Mouse (Mus musculus) T-helper 17 cell (primary cell): Measurements from ENCODE around the gene Syt1.

Experiments used
- in situ Hi-C, 2 experiments: fragments of 300-600 bp; cut with MboI, MseI; formaldehyde crosslinking; loops; 1 replicate in 1 of 2; 2 replicates in 1 of 2; pipeline ENCODE4 v1.15.1; 2025; ENCODE audit warnings: high pct_unique_total_duplicates in 2 of 2

Gene Syt1

GRCm38 (mm10) chr10:108580786-108581420, 429.9 kb downstream of the Syt1 start:
- in situ Hi-C loops: no loop called here

DNA sequence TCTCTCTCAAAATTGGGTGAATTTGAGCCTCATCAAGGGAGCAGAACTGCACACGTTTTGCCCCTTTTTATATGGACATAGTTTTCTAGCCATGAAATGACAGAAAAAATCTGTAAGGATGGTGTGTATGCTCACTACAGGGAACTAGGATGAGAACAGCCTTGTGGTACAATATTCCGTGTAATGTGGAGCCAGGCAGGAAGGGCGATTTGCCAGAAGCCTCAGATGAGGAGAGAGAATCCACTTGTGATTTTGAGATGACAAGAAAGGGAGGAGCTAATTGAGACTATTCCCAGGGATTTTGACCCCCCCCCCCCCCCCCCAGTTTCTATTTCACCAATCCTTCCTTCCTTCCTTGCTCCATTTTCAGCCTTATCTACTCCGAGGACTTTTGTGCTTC, 431.4 kb downstream of the Syt1 start:
- in situ Hi-C loops: no loop called here

DNA sequence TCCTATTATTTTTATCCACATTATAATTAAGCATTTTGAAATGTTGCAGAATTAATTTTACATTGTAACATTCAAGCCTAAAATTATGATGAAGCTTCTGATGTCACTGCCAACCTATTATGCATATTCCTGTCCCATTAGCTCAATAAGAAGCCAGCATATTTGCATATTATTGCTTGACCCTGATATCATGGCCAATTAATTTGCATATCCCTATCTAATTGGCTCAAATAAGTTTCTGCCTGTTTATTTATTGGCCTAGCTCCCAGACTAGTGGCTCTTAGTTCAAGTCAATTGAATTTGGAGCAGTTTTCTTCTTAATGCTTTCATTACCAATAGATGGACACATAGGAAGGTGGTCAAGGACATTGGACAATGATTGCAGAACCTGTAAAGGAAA, 433.2 kb downstream of the Syt1 start:
- in situ Hi-C loops: no loop called here

DNA sequence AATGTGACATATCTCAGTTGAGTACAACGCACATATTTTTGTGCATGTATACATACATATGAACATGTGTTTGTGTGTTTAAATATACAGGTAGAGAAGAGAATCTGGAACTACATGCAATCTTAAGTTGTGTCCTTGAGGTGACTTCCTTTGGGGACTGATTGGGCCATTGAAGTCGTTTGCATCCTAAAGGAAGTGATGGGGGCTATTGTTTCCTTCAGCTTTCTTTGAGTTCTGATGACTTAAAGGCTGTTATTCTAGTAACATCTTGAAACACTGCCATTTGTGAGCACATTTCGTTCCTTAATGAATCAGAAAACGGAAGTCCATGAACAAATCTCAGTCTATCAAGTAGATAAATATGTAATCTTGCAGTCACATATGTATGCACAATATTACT, 438.0 kb downstream of the Syt1 start:
- in situ Hi-C loops: no loop called here

DNA sequence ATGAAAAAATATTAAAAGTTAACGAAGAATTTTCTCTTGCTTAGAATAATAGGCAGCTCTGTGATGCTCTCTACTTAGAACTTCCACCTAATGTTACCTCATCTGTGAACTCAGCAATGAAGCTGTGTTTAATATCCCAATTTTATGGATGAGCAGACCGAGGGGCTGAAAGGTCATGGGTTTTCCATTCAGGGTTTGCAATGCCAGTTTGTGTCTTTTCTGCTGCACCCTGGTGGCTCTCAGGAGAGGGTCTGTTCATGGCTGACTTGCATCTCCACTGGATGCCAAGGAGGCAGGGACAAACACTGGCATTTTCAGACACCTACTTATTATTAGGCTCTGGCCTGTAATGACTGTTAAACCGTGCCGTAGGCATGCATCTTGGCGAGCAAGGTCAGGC, 439.7 kb downstream of the Syt1 start:
- in situ Hi-C loops: no loop called here

- in situ Hi-C loops: loop anchor here in 1 of 2 experiments (10.0 kb wide), 1 partner anchor 735 kb away; no protein-coding TSS in a partner anchor
These were observed 441.1 kb downstream of the Syt1 start for GRCm38 (mm10) chr10:108569568-108570139.

- in situ Hi-C loops: loop anchor here in 1 of 2 experiments (10.0 kb wide), 1 partner anchor 734 kb away; no protein-coding TSS in a partner anchor
These were observed 441.9 kb downstream of the Syt1 start for GRCm38 (mm10) chr10:108568925-108569324.

GRCm38 (mm10) chr10:108568136-108568535, 442.6 kb downstream of the Syt1 start:
- in situ Hi-C loops: loop anchor here in 1 of 2 experiments (10.0 kb wide), 1 partner anchor 733 kb away; no protein-coding TSS in a partner anchor

GRCm38 (mm10) chr10:108567456-108567855, 443.3 kb downstream of the Syt1 start:
- in situ Hi-C loops: loop anchor here in 1 of 2 experiments (10.0 kb wide), 1 partner anchor 733 kb away; no protein-coding TSS in a partner anchor

DNA sequence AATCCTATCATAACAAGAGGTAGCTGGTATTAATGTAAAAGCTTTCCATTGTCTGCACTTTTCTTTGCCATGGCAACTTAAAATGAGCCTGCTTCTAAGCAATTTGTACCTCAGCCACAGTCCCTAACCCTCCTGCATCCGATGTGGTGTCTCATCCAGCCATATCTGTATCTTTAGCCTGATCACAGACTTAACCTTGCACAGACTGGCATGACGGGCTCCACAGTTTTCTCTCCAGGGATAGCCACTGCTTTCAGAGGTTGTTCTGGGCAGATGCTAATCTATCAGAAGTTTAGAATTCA, 451.2 kb downstream of the Syt1 start:
- in situ Hi-C loops: no loop called here

GRCm38 (mm10) chr10:108558812-108559606, 451.8 kb downstream of the Syt1 start:
- in situ Hi-C loops: no loop called here

DNA sequence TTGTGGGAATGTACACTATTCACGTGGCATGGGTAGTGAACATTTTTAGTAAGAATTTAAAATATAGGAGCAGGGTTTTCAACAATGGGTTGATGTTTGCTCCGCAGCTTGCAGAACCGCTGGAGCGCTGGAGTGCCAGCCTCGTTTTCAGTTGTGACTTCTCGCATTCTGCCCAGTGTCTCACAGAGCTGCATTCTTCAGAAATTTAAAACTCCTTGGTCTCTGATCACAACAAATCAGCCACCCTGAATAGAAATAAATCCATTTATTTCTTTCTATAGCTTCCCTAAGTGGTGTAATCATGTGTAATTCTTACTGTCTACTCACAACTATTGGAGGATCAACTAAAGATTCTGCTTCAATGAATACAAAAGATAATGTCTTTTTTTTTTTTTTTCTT, 458.2 kb downstream of the Syt1 start:
- in situ Hi-C loops: no loop called here

DNA sequence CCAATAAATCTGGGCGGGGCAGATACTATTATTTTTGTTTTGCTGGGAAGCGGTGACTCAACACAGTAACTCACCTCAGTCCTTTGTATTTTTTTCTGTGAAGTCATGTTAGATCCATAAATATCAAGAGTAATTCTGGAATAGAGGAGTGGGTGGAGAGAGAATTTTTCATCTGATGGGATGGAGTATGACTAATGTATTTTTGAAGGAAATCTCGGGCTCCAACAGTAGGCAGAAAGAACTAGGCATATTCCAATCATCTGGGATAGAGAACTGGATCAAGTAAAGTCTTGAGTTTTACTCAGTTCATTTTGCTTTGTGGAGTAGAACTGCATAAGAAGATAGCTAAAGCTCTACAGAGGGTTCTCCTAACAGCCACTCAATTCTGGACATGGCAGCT, 465.1 kb downstream of the Syt1 start:
- in situ Hi-C loops: no loop called here

DNA sequence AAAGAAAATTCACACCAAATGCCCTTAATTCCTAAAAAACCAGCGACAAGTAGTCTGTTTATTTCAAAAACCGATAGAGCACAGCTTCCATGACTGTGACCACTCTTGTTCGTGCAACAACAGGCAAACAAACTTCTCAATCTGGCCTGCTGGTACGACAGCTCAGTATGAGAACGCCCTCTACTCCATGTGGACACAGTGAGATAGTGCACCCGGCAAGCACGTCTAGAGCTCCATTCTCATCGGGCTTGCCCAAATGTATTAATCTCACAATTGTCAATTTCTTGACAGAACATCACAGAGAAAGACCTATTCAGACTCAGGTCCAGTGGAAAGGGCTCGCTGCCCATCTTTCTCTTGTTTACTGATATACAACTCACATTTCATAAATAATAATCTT, 469.2 kb downstream of the Syt1 start:
- in situ Hi-C loops: no loop called here

- in situ Hi-C loops: no loop called here
These were observed 472.2 kb downstream of the Syt1 start for GRCm38 (mm10) chr10:108538546-108538945.

DNA sequence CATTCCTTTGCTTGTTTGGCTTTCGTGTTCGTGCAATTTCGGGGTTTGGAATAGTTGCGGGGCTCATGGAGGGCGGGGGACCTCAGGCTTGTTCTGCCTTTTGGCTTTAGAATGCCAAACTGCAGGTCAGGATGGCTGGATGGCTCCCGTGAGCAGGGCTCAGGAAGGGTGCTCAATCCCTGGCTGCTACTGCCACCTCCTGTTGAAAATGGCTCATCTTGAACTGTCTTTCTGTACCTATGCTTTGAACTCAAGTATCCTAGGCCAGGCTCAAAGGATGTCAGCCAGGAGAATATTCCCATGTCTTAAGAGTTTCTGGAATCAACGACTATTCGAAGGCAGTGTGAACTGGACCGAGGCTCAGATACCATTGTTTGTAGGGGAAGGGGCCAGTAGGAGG, 473.1 kb downstream of the Syt1 start:
- in situ Hi-C loops: no loop called here

DNA sequence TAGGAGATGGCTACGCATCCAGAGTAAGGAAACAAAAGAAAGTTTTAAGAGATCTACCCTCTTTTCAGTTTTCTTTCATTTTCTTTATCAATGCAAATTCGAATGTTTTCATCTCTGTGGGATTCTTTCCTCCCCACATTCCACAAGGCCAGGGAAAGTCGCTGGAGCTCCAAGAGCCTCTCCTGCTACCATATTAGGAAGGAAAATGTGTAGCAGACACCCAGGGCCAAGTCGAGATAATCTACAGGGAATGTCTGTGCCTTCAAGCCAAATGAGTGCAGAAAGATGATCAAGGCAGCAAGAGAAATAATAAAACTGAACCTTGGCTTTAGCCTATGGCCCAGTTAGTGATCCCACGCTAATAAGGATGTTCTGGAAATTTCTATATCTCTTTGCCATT, 474.9 kb downstream of the Syt1 start:
- in situ Hi-C loops: no loop called here

DNA sequence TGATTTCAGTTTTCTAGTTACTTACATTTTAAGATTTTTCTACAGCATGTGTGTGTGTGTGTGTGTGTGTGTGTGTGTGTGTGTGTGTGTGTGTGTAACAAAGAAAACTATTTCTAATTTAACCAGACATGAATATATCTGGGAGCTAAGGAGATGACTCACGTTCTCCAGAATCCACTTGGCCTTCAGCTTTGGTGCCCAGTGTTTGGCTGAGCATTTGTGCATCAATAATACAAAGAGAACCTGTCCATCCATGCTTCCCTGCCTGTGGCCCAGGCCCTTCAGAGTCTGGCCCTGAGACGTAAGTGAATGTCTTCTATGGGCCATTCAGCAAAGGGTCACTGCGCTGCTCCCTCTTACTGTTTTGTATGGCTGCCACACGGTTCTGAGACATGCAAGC, 476.7 kb downstream of the Syt1 start:
- in situ Hi-C loops: no loop called here

- in situ Hi-C loops: no loop called here
These were observed 477.9 kb downstream of the Syt1 start for GRCm38 (mm10) chr10:108532916-108533315.

GRCm38 (mm10) chr10:108532283-108532682, 478.5 kb downstream of the Syt1 start:
- in situ Hi-C loops: no loop called here

DNA sequence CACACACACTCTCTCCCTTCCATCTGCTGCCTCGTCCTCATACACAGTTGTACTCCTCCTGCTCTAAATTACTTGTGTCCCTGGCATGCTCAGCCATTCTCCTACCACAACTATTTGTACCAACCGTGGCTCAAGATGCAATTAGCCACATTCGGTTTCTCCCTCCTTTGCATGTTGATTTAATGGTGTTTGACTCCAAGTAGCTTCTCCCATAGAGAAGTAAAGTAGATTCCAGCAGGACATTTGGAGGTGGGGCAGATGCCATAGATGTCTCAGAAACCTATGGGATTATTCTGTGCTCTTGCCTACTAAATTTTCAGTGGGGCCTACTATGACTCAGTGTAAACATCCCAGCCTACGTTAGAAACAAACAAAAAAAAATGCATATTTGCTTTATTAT, 479.1 kb downstream of the Syt1 start:
- in situ Hi-C loops: no loop called here

- in situ Hi-C loops: no loop called here
These were observed 479.7 kb downstream of the Syt1 start for GRCm38 (mm10) chr10:108531111-108531510.

GRCm38 (mm10) chr10:108528338-108528737, 482.4 kb downstream of the Syt1 start:
- in situ Hi-C loops: no loop called here
